In genomic region chr15:77354496-77354847, GRCm38 (mm10) we compare ENCODE assay signal across 15 mouse cellular contexts. TPM values are rescaled to one million over a fixed set of nuclear protein-coding genes. Genes with fewer than 3 reads are reported as not detected.
DNase-seq lines count a peak whose midpoint lies in the region; ATAC-seq and TF ChIP-seq lines count a peak whose summit lies in the region.
"Had no signal": no experiment of that assay in that cellular context is flagged by ENCODE, and none has a peak within 500 bp of the region (broad histone marks: within the 10 kb centered on the region; RNA-seq: fewer than 3 reads in every experiment).

No protein-coding gene starts in this region.

- 51% methylated on average over 4 of the region's 4 CpGs for WGBS in forebrain, embryonic 15.5 days
- WGBS in forebrain, postnatal 0 days: 50% methylated on average over 4 of the region's 4 CpGs
- 52% methylated on average over 4 of the region's 4 CpGs for WGBS in hindbrain, embryonic 14.5 days
- 63% methylated on average over 4 of the region's 4 CpGs for WGBS in olfactory bulb, adult 2 months

- H3K4me2 ChIP-seq in forebrain, embryonic 15.5 days (replicated peaks): no peak overlapping the region
- H3K4me2 ChIP-seq in forebrain, postnatal 0 days (ENCODE audit: low read depth): no peak overlapping the region
- H3K4me2 ChIP-seq in hindbrain, embryonic 14.5 days (replicated peaks): no peak overlapping the region
- H3K4me2 ChIP-seq: intestine, embryonic 15.5 days; liver, embryonic 13.5 days had no signal

- H3K4me1 ChIP-seq in forebrain, embryonic 15.5 days: peaks cover 42% of the 10 kb centered on the region
- peaks cover 5% of the 10 kb centered on the region; the same call in 1 of the 2 replicates for H3K4me1 ChIP-seq in forebrain, postnatal 0 days (ENCODE audit: insufficient read depth)
- H3K4me1 ChIP-seq in hindbrain, embryonic 14.5 days (replicated peaks; ENCODE audit: control insufficient read depth, insufficient read depth, low read length): peaks cover 37% of the 10 kb centered on the region
- peaks cover 36% of the 10 kb centered on the region for H3K4me1 ChIP-seq in olfactory bulb, adult 2 months (ENCODE audit: control insufficient read depth, insufficient read depth, low read length)

- intact Hi-C loops in left cerebral cortex, adult 2 months (cut with DNase I): no loop called here

- H3K27me3 ChIP-seq in forebrain, embryonic 15.5 days: no peaks in the 10 kb centered on the region
- H3K27me3 ChIP-seq in forebrain, postnatal 0 days (ENCODE audit: insufficient read depth, low read length): no peaks in the 10 kb centered on the region
- H3K27me3 ChIP-seq in hindbrain, embryonic 14.5 days (ENCODE audit: control insufficient read depth, insufficient read depth, low read length): no peaks in the 10 kb centered on the region
- H3K27me3 ChIP-seq: intestine, embryonic 15.5 days had no signal

- peak overlapping the region; percentile 61; the same call in 1 of the 2 replicates for H3K27ac ChIP-seq in forebrain, embryonic 15.5 days (replicated peaks)
- no peak overlapping the region for H3K27ac ChIP-seq in forebrain, postnatal 0 days (ENCODE audit: low read depth, low read length)
- H3K27ac ChIP-seq in left cerebral cortex, adult 2 months: peak overlapping the region; percentile 90; the same call in 1 of the 2 replicates
- H3K27ac ChIP-seq in hindbrain, embryonic 14.5 days: peak overlapping the region; percentile 48
- 0 out of 2 replicates have a peak overlapping the region, but pooled peaks have one; percentile 0 for H3K27ac ChIP-seq in olfactory bulb, adult 2 months (ENCODE audit: insufficient read depth, low read depth, low read length)
- H3K27ac ChIP-seq: intestine, embryonic 15.5 days; liver, embryonic 13.5 days had no signal

- no peak for ATAC-seq in forebrain, embryonic 15.5 days (replicated peaks)
- ATAC-seq in forebrain, postnatal 0 days: no peak
- no peak for ATAC-seq in hindbrain, embryonic 14.5 days (ENCODE audit: low FRiP score)
- ATAC-seq: intestine, embryonic 15.5 days had no signal

- TF ChIP-seq POLR2A in olfactory bulb, adult 2 months (IDR thresholded peaks at IDR 0.05; ENCODE audit: insufficient read depth, low read depth, low read length): no peak

- no peak for DNase-seq in forebrain, postnatal 0 days
- DNase-seq in left cerebral cortex, adult 2 months (ENCODE audit: extremely low spot score in 1 of 2, low spot score in 2 of 2): no peak
- no peak for DNase-seq in left cerebral cortex, adult 18-20 months (ENCODE audit: low spot score in 2 of 2)
- DNase-seq in hindbrain, embryonic 14.5 days (ENCODE audit: low spot score): no peak
- DNase-seq in gastrocnemius, postnatal 25 days: no peak
- no peak for DNase-seq in layer of hippocampus, adult 9-11 months
- DNase-seq: B cell, adult 2 months; gastrocnemius, postnatal 36 days; kidney, postnatal 36 days; liver, embryonic 13.5 days; lung, postnatal 10 days had no signal

- H3K4me3 ChIP-seq in forebrain, embryonic 15.5 days: no peak overlapping the region
- H3K4me3 ChIP-seq in forebrain, postnatal 0 days (ENCODE audit: low read depth, low read length): no peak overlapping the region
- H3K4me3 ChIP-seq in left cerebral cortex, adult 2 months: no peak overlapping the region
- no peak overlapping the region for H3K4me3 ChIP-seq in hindbrain, embryonic 14.5 days (replicated peaks; ENCODE audit: low read length)
- no peak overlapping the region for H3K4me3 ChIP-seq in olfactory bulb, adult 2 months (ENCODE audit: insufficient read depth, low read depth, low read length)
- H3K4me3 ChIP-seq: intestine, embryonic 15.5 days; liver, embryonic 13.5 days had no signal

- H3K9me3 ChIP-seq in forebrain, embryonic 15.5 days: no peaks in the 10 kb centered on the region
- H3K9me3 ChIP-seq in forebrain, postnatal 0 days (ENCODE audit: low read length): no peaks in the 10 kb centered on the region
- no peaks in the 10 kb centered on the region for H3K9me3 ChIP-seq in hindbrain, embryonic 14.5 days (ENCODE audit: control insufficient read depth, low read length)
- H3K9me3 ChIP-seq: intestine, embryonic 15.5 days; liver, embryonic 13.5 days had no signal

- H3K9ac ChIP-seq in forebrain, embryonic 15.5 days (replicated peaks): no peak overlapping the region
- H3K9ac ChIP-seq in forebrain, postnatal 0 days: no peak overlapping the region
- H3K9ac ChIP-seq in hindbrain, embryonic 14.5 days: no peak overlapping the region
- H3K9ac ChIP-seq: intestine, embryonic 15.5 days; liver, embryonic 13.5 days had no signal

- TF ChIP-seq CTCF in forebrain, postnatal 0 days (IDR thresholded peaks at IDR 0.05; ENCODE audit: low read depth): no peak
- TF ChIP-seq CTCF in left cerebral cortex, adult 2 months (IDR thresholded peaks at IDR 0.05): no peak
- TF ChIP-seq CTCF in olfactory bulb, adult 2 months (IDR thresholded peaks at IDR 0.05; ENCODE audit: insufficient read depth, low read depth, low read length): no peak

- no peaks in the 10 kb centered on the region for H3K36me3 ChIP-seq in forebrain, embryonic 15.5 days
- H3K36me3 ChIP-seq in forebrain, postnatal 0 days (ENCODE audit: insufficient read depth): no peaks in the 10 kb centered on the region
- no peaks in the 10 kb centered on the region for H3K36me3 ChIP-seq in hindbrain, embryonic 14.5 days (replicated peaks; ENCODE audit: control insufficient read depth, insufficient read depth)
- H3K36me3 ChIP-seq: intestine, embryonic 15.5 days; liver, embryonic 13.5 days had no signal

RNA-seq across cellular contexts. Expression of gene Apol7a, which starts 44.4 kb away (rescaled TPM):
- not detected in 2 replicates for polyA plus RNA-seq in forebrain, embryonic 15.5 days (2015; fragmentation: Nextera tagmentation; extraction: Ambion mirVana)
- not detected in 2 replicates for total RNA-seq in forebrain, postnatal 0 days (2014; rRNA removed)
- not detected in 2 replicates for polyA plus RNA-seq in forebrain, postnatal 0 days (2015; fragmentation: Nextera tagmentation; extraction: Ambion mirVana)
- under 1 TPM; 0.30 to 0.32 TPM for total RNA-seq in left cerebral cortex, adult 2 months (2021)
- under 1 TPM; 0.23 to 0.30 TPM for total RNA-seq in left cerebral cortex, adult 18-20 months (2021)
- polyA plus RNA-seq in hindbrain, embryonic 14.5 days (2014; fragmentation: Nextera tagmentation; extraction: Ambion mirVana): not detected in 2 replicates
- polyA plus RNA-seq in olfactory bulb, adult 2 months (2012; ENCODE audit: insufficient read depth, insufficient read length, low replicate concordance, missing spikeins): not detected in 2 replicates
- under 1 TPM; 0.31 to 0.46 TPM for total RNA-seq in gastrocnemius, postnatal 25 days (2021)
- polyA plus RNA-seq: brain, embryonic 14.5 days had no signal

RNA-seq across cellular contexts. Expression of gene Rbfox2, which starts 47.7 kb away (rescaled TPM):
- polyA plus RNA-seq in forebrain, embryonic 15.5 days (2015; fragmentation: Nextera tagmentation; extraction: Ambion mirVana): 173 and 183 TPM in 2 replicates
- 391 and 470 TPM in 2 replicates for total RNA-seq in forebrain, postnatal 0 days (2014; rRNA removed)
- 105 and 135 TPM in 2 replicates for polyA plus RNA-seq in forebrain, postnatal 0 days (2015; fragmentation: Nextera tagmentation; extraction: Ambion mirVana)
- total RNA-seq in left cerebral cortex, adult 2 months (2021): 100 to 1,000 TPM; 248 to 258 TPM
- 100 to 1,000 TPM; 239 to 240 TPM for total RNA-seq in left cerebral cortex, adult 18-20 months (2021)
- polyA plus RNA-seq in hindbrain, embryonic 14.5 days (2014; fragmentation: Nextera tagmentation; extraction: Ambion mirVana): 154 and 164 TPM in 2 replicates
- 46.1 TPM in 1 of 2 replicates, not detected in the other for polyA plus RNA-seq in olfactory bulb, adult 2 months (2012; ENCODE audit: insufficient read depth, insufficient read length, low replicate concordance, missing spikeins)
- 10 to 100 TPM; 63.8 to 81.0 TPM for total RNA-seq in gastrocnemius, postnatal 25 days (2021)

RNA-seq across cellular contexts. Expression of gene Apol9a, which starts 56.5 kb away (rescaled TPM):
- polyA plus RNA-seq in forebrain, embryonic 15.5 days (2015; fragmentation: Nextera tagmentation; extraction: Ambion mirVana): 0.11 and 0.19 TPM in 2 replicates
- total RNA-seq in forebrain, postnatal 0 days (2014; rRNA removed): 6.6 TPM in 1 of 2 replicates, not detected in the other
- 0.55 and 0.99 TPM in 2 replicates for polyA plus RNA-seq in forebrain, postnatal 0 days (2015; fragmentation: Nextera tagmentation; extraction: Ambion mirVana)
- total RNA-seq in left cerebral cortex, adult 2 months (2021): not detected
- total RNA-seq in left cerebral cortex, adult 18-20 months (2021): not detected
- 0.26 TPM in 1 of 2 replicates, not detected in the other for polyA plus RNA-seq in hindbrain, embryonic 14.5 days (2014; fragmentation: Nextera tagmentation; extraction: Ambion mirVana)
- polyA plus RNA-seq in olfactory bulb, adult 2 months (2012; ENCODE audit: insufficient read depth, insufficient read length, low replicate concordance, missing spikeins): not detected in 2 replicates
- total RNA-seq in gastrocnemius, postnatal 25 days (2021): not detected
